Mouse (Mus musculus) embryo, embryonic 11 days (tissue): ENCODE data around the gene Olfr1338.
A peak's percentile ranks its signal among the peaks of the same experiment; 100 is the strongest.
"Not testable (repeated sequence)": the region's sequence is repeated elsewhere in the genome, so short reads cannot be mapped to it uniquely, and the experiment has no call there.

ENCODE experiments used
- DNase-seq: peaks from one replicate; pipeline ENCODE4 v3.0.0-alpha.2; 2015

Olfr1338 gene

GRCm38 (mm10) chr4:118758637-118759036, at the start of gene Olfr1338:
Gene Olfr1338, minus strand, starts transcription at chr4:118758737.
- no peak for DNase-seq

- not testable (repeated sequence) for DNase-seq
These were observed 34.3 kb upstream of the Olfr1338 start for GRCm38 (mm10) chr4:118792796-118793195.

GRCm38 (mm10) chr4:118782486-118782885, 23.9 kb upstream of the Olfr1338 start, which contains the start of gene Olfr1337:
Gene Olfr1337, minus strand, starts transcription at chr4:118782586.
- DNase-seq, result no peak

GRCm38 (mm10) chr4:118741881-118742280, 16.7 kb downstream of the Olfr1338 start:
- peak; percentile 11 for DNase-seq

GRCm38 (mm10) chr4:118740988-118741698, 17.4 kb downstream of the Olfr1338 start:
- DNase-seq, result peak; percentile 13

- no peak for DNase-seq
These were observed 19.0 kb downstream of the Olfr1338 start for GRCm38 (mm10) chr4:118739574-118739973.

- no peak for DNase-seq
These were observed 26.7 kb downstream of the Olfr1338 start, which contains the start of gene Olfr1339 for GRCm38 (mm10) chr4:118731875-118732274. Gene Olfr1339, plus strand, starts transcription at chr4:118732175.

- DNase-seq, result peak; percentile 71
These were observed 36.6 kb downstream of the Olfr1338 start for GRCm38 (mm10) chr4:118721742-118722483.

GRCm38 (mm10) chr4:118719838-118720237, 38.7 kb downstream of the Olfr1338 start, which contains the start of gene Olfr1340:
Gene Olfr1340, plus strand, starts transcription at chr4:118720138.
- DNase-seq, result no peak

GRCm38 (mm10) chr4:118711656-118712055, 46.9 kb downstream of the Olfr1338 start:
- DNase-seq, result no peak

- no peak for DNase-seq
These were observed 50.5 kb downstream of the Olfr1338 start for GRCm38 (mm10) chr4:118708086-118708485.

GRCm38 (mm10) chr4:118703223-118703622, 55.3 kb downstream of the Olfr1338 start, which contains the start of gene Olfr1341:
Gene Olfr1341, plus strand, starts transcription at chr4:118703523.
- no peak for DNase-seq
